Mouse (Mus musculus): ENCODE results near the gene Dvl1.

Gene Dvl1

GRCm38 (mm10) chr4:155840076-155841002, 6.9 kb upstream of the Dvl1 start:
- DNase-seq, result no peak

- DNase-seq, result peak in 1 of 2 experiments; percentile 52
Measured at GRCm38 (mm10) chr4:155841003-155841454, 6.2 kb upstream of the Dvl1 start.

- peak in 1 of 2 experiments; percentile 58 for DNase-seq
Measured at GRCm38 (mm10) chr4:155841651-155842270, 5.4 kb upstream of the Dvl1 start.

GRCm38 (mm10) chr4:155843231-155843630, 4.0 kb upstream of the Dvl1 start:
- DNase-seq, result peak in 1 of 2 experiments; percentile 3

- DNase-seq, result peak; percentile 49 to 70
Measured at GRCm38 (mm10) chr4:155847591-155848352, 570 bp downstream of the Dvl1 start.

GRCm38 (mm10) chr4:155848434-155849095, 1.4 kb downstream of the Dvl1 start:
- DNase-seq, result peak in 1 of 2 experiments; percentile 22

GRCm38 (mm10) chr4:155849391-155849790, 2.2 kb downstream of the Dvl1 start:
- peak in 1 of 2 experiments; percentile 9 for DNase-seq

- peak in 1 of 2 experiments; percentile 10 for DNase-seq
Measured at GRCm38 (mm10) chr4:155849792-155850451, 2.7 kb downstream of the Dvl1 start.

GRCm38 (mm10) chr4:155851368-155851767, 4.2 kb downstream of the Dvl1 start:
- DNase-seq, result peak in 1 of 2 experiments; percentile 16

GRCm38 (mm10) chr4:155851951-155852411, 4.8 kb downstream of the Dvl1 start:
- peak; percentile 64 to 73 for DNase-seq

GRCm38 (mm10) chr4:155853421-155853820, 6.2 kb downstream of the Dvl1 start:
- DNase-seq, result peak in 1 of 2 experiments; percentile 12

- peak; percentile 8 to 20 for DNase-seq
Measured at GRCm38 (mm10) chr4:155854991-155855390, 7.8 kb downstream of the Dvl1 start.

- peak; percentile 44 to 61 for DNase-seq
Measured at GRCm38 (mm10) chr4:155856071-155856470, 8.9 kb downstream of the Dvl1 start.

GRCm38 (mm10) chr4:155856881-155857280, 9.7 kb downstream of the Dvl1 start:
- DNase-seq, result no peak

GRCm38 (mm10) chr4:155859318-155859717, 12.1 kb downstream of the Dvl1 start:
- peak in 1 of 2 experiments; percentile 14 for DNase-seq

- peak in 1 of 2 experiments; percentile 9 for DNase-seq
Measured at GRCm38 (mm10) chr4:155861787-155862186, 14.6 kb downstream of the Dvl1 start.

- peak in 1 of 2 experiments; percentile 25 for DNase-seq
Measured at GRCm38 (mm10) chr4:155863001-155863400, 15.8 kb downstream of the Dvl1 start, which contains the start of gene Tas1r3. TSS of gene Tas1r3 (minus strand) at chr4:155863362.

- DNase-seq, result peak in 1 of 2 experiments; percentile 51
Measured at GRCm38 (mm10) chr4:155868614-155869298, 21.6 kb downstream of the Dvl1 start.

- DNase-seq, result peak; percentile 96 to 98
Measured at GRCm38 (mm10) chr4:155869317-155870033, 22.3 kb downstream of the Dvl1 start, which contains the start of the genes Cptp and Ints11. TSS of gene Cptp (minus strand) at chr4:155869440. TSS of gene Ints11 (plus strand) at chr4:155869546.

- no peak for DNase-seq
Measured at GRCm38 (mm10) chr4:155871404-155871803, 24.2 kb downstream of the Dvl1 start.

Data from cerebellum, postnatal 25 days (tissue).